Mouse (Mus musculus) bone marrow, adult 2 months (tissue): Measurements from ENCODE around the gene Nfatc2ip. TPM values are rescaled to one million over a fixed set of nuclear protein-coding genes. Genes with fewer than 3 reads are reported as not detected.
"Not testable (repeated sequence)": the region's sequence is repeated elsewhere in the genome, so short reads cannot be mapped to it uniquely, and the experiment has no call there.

Experiments used
- H3K27ac ChIP-seq: fragments of 200-500 bp; 2 replicates; pipeline ENCODE4 v1.5.1; 2012; ENCODE audit warnings: low read depth, mild to moderate bottlenecking, control low read depth, inconsistent platforms, low read length; ENCODE audit not compliant: control insufficient read depth, poor library complexity, insufficient read depth
- H3K4me1 ChIP-seq: fragments of 200-500 bp; 2 replicates; pipeline ENCODE4 v1.6.1; 2011; ENCODE audit warnings: low read length; ENCODE audit not compliant: control insufficient read depth, insufficient read depth
- H3K4me3 ChIP-seq: fragments of 200-500 bp; replicated peaks from 2 replicates; pipeline ENCODE3; 2011; ENCODE audit warnings: mild to moderate bottlenecking, low read depth, low read length, control low read depth; ENCODE audit not compliant: control insufficient read depth
- CTCF ChIP-seq: fragments of 200-500 bp; IDR thresholded peaks from 2 replicates; pipeline ENCODE4 v1.5.1; 2011; ENCODE audit warnings: low read length, control low read depth; ENCODE audit not compliant: control insufficient read depth, insufficient read depth
- POLR2A ChIP-seq: fragments of 200-500 bp; IDR thresholded peaks from 2 replicates; pipeline ENCODE4 v1.6.1; 2011; ENCODE audit warnings: low read depth, mild to moderate bottlenecking, control low read depth, low read length, borderline replicate concordance; ENCODE audit not compliant: control insufficient read depth
- WGBS: fragments of 180-500 bp; shearing (Covaris S2); methylation state at CpG from one replicate; pipeline ENCODE4 v1.1.7; 2018; 5-methylcytosine and 5-hydroxymethylcytosine counted together
- polyA plus RNA-seq: library from polyadenylated mRNA; stranded (reverse); fragments of >200 nt; gene quantifications from 2 replicates; pipeline ENCODE4 v1.2.4, GENCODE M21; 2011; ENCODE audit warnings: low replicate concordance; ENCODE audit not compliant: missing spikeins, insufficient read depth, insufficient read length

The Nfatc2ip gene
- polyA plus RNA-seq, 1 experiment: 15.1 TPM

DNA sequence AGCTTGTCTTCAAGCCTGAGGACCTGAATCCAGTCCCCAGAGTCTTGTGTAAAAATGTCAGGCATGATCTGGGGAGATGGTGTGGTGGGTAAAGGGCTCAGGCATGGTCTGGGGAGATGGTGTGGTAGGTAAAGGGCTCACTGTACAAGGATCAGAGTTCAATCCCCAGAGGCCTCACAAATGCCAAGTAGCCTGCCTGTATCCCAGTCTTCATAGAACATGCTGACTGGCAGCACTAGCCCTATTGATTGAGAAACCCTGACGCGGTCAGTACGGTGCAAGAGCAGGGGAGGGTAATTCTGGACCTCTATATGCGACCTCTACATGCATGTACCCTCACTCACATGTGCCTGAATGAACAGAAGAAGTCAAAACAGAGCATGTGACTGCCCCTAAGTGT is 21.1 kb upstream of the Nfatc2ip start:
- H3K27ac ChIP-seq: peak overlapping the region; percentile 91
- 73% methylated on average over 4 of the region's 4 CpGs for WGBS
- H3K4me1 ChIP-seq: peaks cover 3% of the 10 kb centered on the region
- H3K4me3 ChIP-seq: no peak overlapping the region
- TF ChIP-seq POLR2A (no peak), CTCF (no peak)

DNA sequence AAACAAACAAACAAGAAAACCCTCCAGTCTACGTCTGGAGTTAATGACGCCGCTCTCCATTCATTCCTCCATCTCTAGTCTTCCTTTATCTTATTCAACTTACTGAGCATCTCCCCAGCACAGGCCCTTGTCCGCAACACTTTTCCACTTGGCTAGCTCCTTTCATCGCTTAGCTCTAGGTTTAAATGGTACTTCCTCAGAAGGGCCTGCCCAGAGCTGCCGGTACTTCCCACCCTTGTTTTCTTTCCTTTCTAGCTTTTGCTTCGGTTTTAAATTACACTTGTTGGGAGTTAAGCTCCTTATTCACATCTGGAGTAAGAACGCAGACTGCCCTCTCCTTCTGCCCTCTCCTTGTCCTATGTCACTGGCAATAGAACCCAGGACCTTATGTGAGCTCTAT is 20.5 kb upstream of the Nfatc2ip start:
- TF ChIP-seq POLR2A (no peak), CTCF (no peak)
- H3K27ac ChIP-seq: peak overlapping the region; percentile 91; the same call in 1 of the 2 replicates
- no peak overlapping the region for H3K4me3 ChIP-seq
- 44% methylated on average over 8 of the region's 8 CpGs for WGBS
- H3K4me1 ChIP-seq: peaks cover 3% of the 10 kb centered on the region

DNA sequence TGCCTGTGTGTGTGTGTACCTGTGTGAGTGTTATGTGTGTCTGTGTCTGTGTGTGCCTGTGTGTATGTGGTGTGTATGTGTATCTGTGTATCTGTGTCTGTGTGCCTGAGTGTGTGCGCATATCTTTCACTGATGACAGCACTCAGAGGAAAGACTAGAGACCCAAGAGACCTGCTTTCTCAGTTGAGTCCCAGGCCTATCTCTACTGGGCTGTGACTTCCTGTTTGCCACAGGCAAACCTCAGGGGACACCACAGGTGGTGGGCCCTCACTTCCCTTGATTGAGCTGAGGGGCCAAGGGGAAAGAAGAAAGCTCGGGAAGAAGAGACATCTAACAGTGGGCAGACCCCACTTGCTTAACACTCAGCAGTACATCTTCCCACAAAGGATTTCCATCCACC is 20.1 kb upstream of the Nfatc2ip start:
- TF ChIP-seq POLR2A (no peak), CTCF (no peak)
- Histone ChIP-seq H3K4me3 (no peak overlapping the region), H3K27ac (peak overlapping the region; percentile 91), H3K4me1 (peaks cover 3% of the 10 kb centered on the region)
- WGBS: 27% methylated on average over 2 of the region's 2 CpGs

GRCm38 (mm10) chr7:126414725-126415124 is 18.2 kb upstream of the Nfatc2ip start, which contains the start of gene Cd19:
Gene Cd19 (minus strand): TSS chr7:126414889.
- peak within 1 kb of the TSS; percentile 56 for H3K27ac ChIP-seq
- H3K4me1 ChIP-seq: peaks cover 3% of the 10 kb centered on the region
- WGBS: 78% methylated on average over 6 of the region's 6 CpGs
- TF ChIP-seq POLR2A (peak; percentile 70; the same call in 1 of the 2 replicates), CTCF (no peak)
- H3K4me3 ChIP-seq: peak within 1 kb of the TSS; percentile 77

- WGBS: 88% methylated on average over 4 of the region's 4 CpGs
- no peaks in the 10 kb centered on the region for H3K4me1 ChIP-seq
- no peak overlapping the region for H3K4me3 ChIP-seq
- TF ChIP-seq POLR2A (no peak), CTCF (no peak)
- no peak overlapping the region for H3K27ac ChIP-seq
Measured at GRCm38 (mm10) chr7:126411061-126411460, 14.5 kb upstream of the Nfatc2ip start.

- Histone ChIP-seq H3K4me1 (no peaks in the 10 kb centered on the region), H3K27ac (no peak overlapping the region), H3K4me3 (no peak overlapping the region)
- no peak for TF ChIP-seq CTCF
- 74% methylated on average over 2 of the region's 2 CpGs for WGBS
Measured at GRCm38 (mm10) chr7:126408686-126409085, 12.1 kb upstream of the Nfatc2ip start.

DNA sequence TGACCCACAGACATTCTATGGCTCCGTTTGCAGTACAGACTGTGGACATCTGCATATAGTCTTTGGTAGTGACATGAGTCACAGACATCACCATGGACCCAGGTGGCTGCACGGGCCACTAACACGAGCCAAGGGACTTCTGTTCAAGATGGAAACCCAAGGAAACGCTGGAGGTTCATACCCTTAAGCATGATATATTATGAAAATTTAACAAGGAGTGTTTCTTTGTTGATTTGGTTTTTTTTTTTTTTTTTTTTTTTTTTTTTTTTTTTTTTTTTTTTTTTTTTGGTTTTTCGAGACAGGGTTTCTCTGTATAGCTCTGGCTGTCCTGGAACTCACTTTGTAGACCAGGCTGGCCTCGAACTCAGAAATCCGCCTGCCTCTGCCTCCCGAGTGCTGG is 6.0 kb upstream of the Nfatc2ip start:
- WGBS: 73% methylated on average over 8 of the region's 8 CpGs
- H3K4me1 ChIP-seq, H3K27ac ChIP-seq, H3K4me3 ChIP-seq: not testable (repeated sequence)

GRCm38 (mm10) chr7:126399548-126399947 is 3.0 kb upstream of the Nfatc2ip start:
- Histone ChIP-seq H3K27ac (no peak overlapping the region), H3K4me1 (no peaks in the 10 kb centered on the region; the same call in 1 of the 2 replicates), H3K4me3 (no peak overlapping the region)
- WGBS: 3% methylated on average over 5 of the region's 5 CpGs
- no peak for TF ChIP-seq POLR2A
- TF ChIP-seq CTCF: peak; percentile 82

GRCm38 (mm10) chr7:126397822-126398221 is 1.3 kb upstream of the Nfatc2ip start:
- no peak for TF ChIP-seq POLR2A
- no peak for TF ChIP-seq CTCF
- H3K4me1 ChIP-seq: no peaks in the 10 kb centered on the region; the same call in 1 of the 2 replicates
- no peak overlapping the region for H3K27ac ChIP-seq
- WGBS: 40% methylated on average over 4 of the region's 4 CpGs
- no peak overlapping the region for H3K4me3 ChIP-seq

- WGBS: 48% methylated on average over 6 of the region's 6 CpGs
- no peak overlapping the region for H3K4me3 ChIP-seq
- no peak overlapping the region for H3K27ac ChIP-seq
- no peaks in the 10 kb centered on the region; the same call in 1 of the 2 replicates for H3K4me1 ChIP-seq
- no peak for TF ChIP-seq POLR2A
- no peak for TF ChIP-seq CTCF
Measured at GRCm38 (mm10) chr7:126397221-126397620, 684 bp upstream of the Nfatc2ip start.

GRCm38 (mm10) chr7:126392086-126392884 is 4.3 kb downstream of the Nfatc2ip start:
- 90% methylated on average over 7 of the region's 7 CpGs for WGBS
- not testable (repeated sequence) for H3K27ac ChIP-seq, H3K4me1 ChIP-seq, H3K4me3 ChIP-seq
